Mouse (Mus musculus): ENCODE data around the gene Tnfrsf18. TPM values are rescaled to one million over a fixed set of nuclear protein-coding genes. Genes with fewer than 3 reads are reported as not detected.

Gene Tnfrsf18
- total and polyA plus RNA-seq, 2 experiments, result 0.81 TPM; not detected in 1

DNA sequence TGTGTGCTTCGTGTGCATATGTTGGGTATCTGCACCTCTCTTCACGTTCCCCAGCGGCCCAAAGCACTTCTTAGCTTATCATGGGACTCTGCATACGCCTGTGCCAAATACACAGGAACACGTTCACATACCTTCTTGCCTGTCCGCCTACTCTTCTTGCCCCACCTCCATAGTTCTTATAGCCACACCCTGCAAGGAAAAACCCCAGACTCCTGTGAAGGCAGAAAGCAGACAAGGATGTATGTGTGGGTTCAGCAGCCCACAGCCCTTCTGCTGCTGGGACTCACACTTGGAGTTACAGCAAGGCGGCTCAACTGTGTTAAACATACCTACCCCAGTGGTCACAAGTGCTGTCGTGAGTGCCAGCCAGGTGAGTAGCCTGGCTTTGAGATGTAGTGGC, 12.3 kb upstream of the Tnfrsf18 start, which contains the start of gene Tnfrsf4:
TSS of gene Tnfrsf4 (plus strand) at position 207 of the 400 bp plus-strand sequence.
- no peak for TF ChIP-seq POLR2A (IDR thresholded peaks at IDR 0.05; ENCODE audit: extremely low read depth, insufficient read depth, low read length)
- no peak for TF ChIP-seq CTCF (IDR thresholded peaks at IDR 0.05; ENCODE audit: low read depth, low read length)
- H3K27ac ChIP-seq (replicated peaks; ENCODE audit: insufficient read depth, low read depth, low read length), result no peak within 1 kb of the TSS
- peaks cover 27% of the 10 kb centered on the region for H3K36me3 ChIP-seq (ENCODE audit: control insufficient read depth, insufficient read depth, low read length)

DNA sequence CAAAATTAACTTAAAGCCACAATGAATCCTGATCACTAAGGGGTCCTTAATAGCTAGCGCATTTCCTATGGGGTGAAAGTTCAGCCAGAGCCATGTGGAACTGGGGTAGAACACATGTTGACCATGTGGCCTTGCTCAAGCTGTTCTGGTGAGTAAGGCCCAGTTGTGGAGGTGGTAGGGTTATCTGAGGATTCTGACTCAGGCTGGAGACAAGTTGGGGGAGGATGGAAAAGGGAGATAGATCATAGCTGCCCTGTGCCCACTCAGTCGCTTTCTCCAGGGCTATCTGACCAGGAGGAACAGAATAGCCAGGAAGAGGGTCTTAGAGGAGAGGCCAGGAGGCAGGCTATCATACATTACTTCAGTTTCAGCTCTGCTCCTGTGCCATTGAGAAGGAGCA, 11.5 kb upstream of the Tnfrsf18 start:
- WGBS, result 93% methylated on average over 2 of the region's 2 CpGs
- no peak overlapping the region for H3K27ac ChIP-seq (replicated peaks; ENCODE audit: insufficient read depth, low read depth, low read length)
- TF ChIP-seq CTCF (IDR thresholded peaks at IDR 0.05; ENCODE audit: low read depth, low read length) (no peak), POLR2A (IDR thresholded peaks at IDR 0.05; ENCODE audit: extremely low read depth, insufficient read depth, low read length) (no peak)
- H3K4me1 ChIP-seq (ENCODE audit: control insufficient read depth, insufficient read depth, low read length), result no peaks in the 10 kb centered on the region
- no peak overlapping the region for H3K4me3 ChIP-seq (ENCODE audit: insufficient read depth, low read depth, low read length)
- DNase-seq (ENCODE audit: extremely low read depth, low read depth, low spot score), result no peak
- H3K36me3 ChIP-seq (ENCODE audit: control insufficient read depth, insufficient read depth, low read length), result peaks cover 21% of the 10 kb centered on the region
- no peaks in the 10 kb centered on the region for H3K27me3 ChIP-seq (ENCODE audit: control insufficient read depth, insufficient read depth, low read length)
- H3K9ac ChIP-seq (ENCODE audit: low read depth, low read length), result no peak overlapping the region
- no peaks in the 10 kb centered on the region for H3K79me2 ChIP-seq (ENCODE audit: control insufficient read depth, insufficient read depth, low read length)

More for the DNA sequence above, 12.3 kb upstream of the Tnfrsf18 start, which contains the start of gene Tnfrsf4:
- H3K27me3 ChIP-seq (ENCODE audit: control insufficient read depth, insufficient read depth, low read length), result no peaks in the 10 kb centered on the region
- H3K4me1 ChIP-seq (ENCODE audit: control insufficient read depth, insufficient read depth, low read length), result no peaks in the 10 kb centered on the region
- 90% methylated on average over 8 of the region's 8 CpGs for WGBS
- no peak for DNase-seq (ENCODE audit: extremely low read depth, low read depth, low spot score)
- H3K79me2 ChIP-seq (ENCODE audit: control insufficient read depth, insufficient read depth, low read length), result no peaks in the 10 kb centered on the region
- no peak within 1 kb of the TSS for H3K4me3 ChIP-seq (ENCODE audit: insufficient read depth, low read depth, low read length)
- no peak within 1 kb of the TSS for H3K9ac ChIP-seq (ENCODE audit: low read depth, low read length)

DNA sequence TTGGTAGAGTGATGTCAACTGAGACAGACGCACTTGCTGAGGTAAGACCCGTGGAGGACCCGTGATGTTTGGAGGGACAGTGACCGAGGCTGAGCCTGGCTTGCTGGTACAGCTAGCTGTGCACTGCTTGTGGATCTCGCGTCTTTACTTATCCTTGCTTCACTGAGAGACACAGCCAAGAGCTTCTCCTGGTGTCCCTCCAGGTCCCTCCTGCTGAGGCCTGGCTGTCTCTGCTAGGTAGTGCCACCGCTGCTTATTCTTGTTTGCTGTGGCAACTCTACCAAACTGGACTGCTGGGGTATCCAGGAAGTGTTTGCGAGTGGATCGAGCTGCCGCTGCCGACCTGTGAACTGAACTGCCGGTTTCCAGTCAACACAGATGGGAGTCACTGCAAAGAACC, 6.2 kb upstream of the Tnfrsf18 start:
- Histone ChIP-seq H3K27ac (replicated peaks; ENCODE audit: insufficient read depth, low read depth, low read length) (no peak overlapping the region), H3K36me3 (ENCODE audit: control insufficient read depth, insufficient read depth, low read length) (no peaks in the 10 kb centered on the region), H3K27me3 (ENCODE audit: control insufficient read depth, insufficient read depth, low read length) (no peaks in the 10 kb centered on the region), H3K79me2 (ENCODE audit: control insufficient read depth, insufficient read depth, low read length) (no peaks in the 10 kb centered on the region), H3K9ac (ENCODE audit: low read depth, low read length) (no peak overlapping the region), H3K4me1 (ENCODE audit: control insufficient read depth, insufficient read depth, low read length) (no peaks in the 10 kb centered on the region), H3K4me3 (ENCODE audit: insufficient read depth, low read depth, low read length) (no peak overlapping the region)
- no peak for DNase-seq (ENCODE audit: extremely low read depth, low read depth, low spot score)
- TF ChIP-seq POLR2A (IDR thresholded peaks at IDR 0.05; ENCODE audit: extremely low read depth, insufficient read depth, low read length) (no peak), CTCF (IDR thresholded peaks at IDR 0.05; ENCODE audit: low read depth, low read length) (no peak)
- 90% methylated on average over 12 of the region's 12 CpGs for WGBS

DNA sequence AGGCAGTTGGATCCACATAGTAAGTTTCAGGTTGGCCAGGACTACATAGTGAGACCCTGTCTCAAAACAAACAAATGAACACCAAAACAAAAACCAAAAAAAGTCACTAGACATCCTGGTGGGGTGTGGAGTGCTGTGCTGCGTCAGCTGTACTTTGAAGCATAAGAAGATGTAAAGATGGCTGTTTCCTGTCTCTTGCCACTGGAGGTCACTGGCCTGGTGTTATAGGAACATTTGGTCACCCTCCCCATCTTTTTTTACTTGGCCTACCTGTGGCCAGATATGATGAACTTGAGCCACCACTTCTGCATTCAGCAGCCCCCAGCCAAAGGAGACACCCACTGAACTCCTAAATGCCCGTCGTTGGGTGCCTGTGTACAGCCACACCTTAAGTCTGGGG, 4.6 kb upstream of the Tnfrsf18 start:
- DNase-seq (ENCODE audit: extremely low read depth, low read depth, low spot score), result no peak
- no peak overlapping the region for H3K27ac ChIP-seq (replicated peaks; ENCODE audit: insufficient read depth, low read depth, low read length)
- no peaks in the 10 kb centered on the region for H3K27me3 ChIP-seq (ENCODE audit: control insufficient read depth, insufficient read depth, low read length)
- H3K9ac ChIP-seq (ENCODE audit: low read depth, low read length), result no peak overlapping the region
- no peaks in the 10 kb centered on the region for H3K79me2 ChIP-seq (ENCODE audit: control insufficient read depth, insufficient read depth, low read length)
- H3K4me1 ChIP-seq (ENCODE audit: control insufficient read depth, insufficient read depth, low read length), result no peaks in the 10 kb centered on the region
- WGBS, result 78% methylated on average over 3 of the region's 3 CpGs
- TF ChIP-seq CTCF (IDR thresholded peaks at IDR 0.05; ENCODE audit: low read depth, low read length) (no peak), POLR2A (IDR thresholded peaks at IDR 0.05; ENCODE audit: extremely low read depth, insufficient read depth, low read length) (no peak)
- no peak overlapping the region for H3K4me3 ChIP-seq (ENCODE audit: insufficient read depth, low read depth, low read length)
- no peaks in the 10 kb centered on the region for H3K36me3 ChIP-seq (ENCODE audit: control insufficient read depth, insufficient read depth, low read length)

DNA sequence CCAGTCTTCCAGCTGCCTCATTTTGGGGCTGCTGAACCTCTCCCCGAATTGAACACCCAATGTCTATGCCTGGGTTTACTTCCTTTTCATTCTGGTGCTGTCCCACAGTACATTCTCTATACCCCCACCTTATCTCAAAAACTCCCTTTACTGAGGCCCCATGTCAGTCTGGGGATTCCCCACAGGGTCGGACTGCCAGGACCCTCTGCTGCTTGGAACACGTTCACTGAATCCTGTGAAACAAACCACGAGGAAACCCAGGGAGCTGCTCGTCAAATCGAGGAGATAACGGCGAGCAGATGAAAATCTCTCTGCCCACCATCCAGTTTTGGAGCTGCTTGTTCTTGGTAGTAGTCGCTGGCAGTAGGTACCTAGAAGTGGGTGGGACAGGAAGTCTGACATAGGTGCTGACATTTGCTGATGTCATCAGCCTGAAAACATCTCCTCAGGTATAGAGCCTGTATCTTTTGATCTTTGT, 4.0 kb upstream of the Tnfrsf18 start:
- TF ChIP-seq CTCF (IDR thresholded peaks at IDR 0.05; ENCODE audit: low read depth, low read length), result no peak
- no peak for TF ChIP-seq POLR2A (IDR thresholded peaks at IDR 0.05; ENCODE audit: extremely low read depth, insufficient read depth, low read length)
- 65% methylated on average over 9 of the region's 9 CpGs for WGBS
- no peaks in the 10 kb centered on the region for H3K36me3 ChIP-seq (ENCODE audit: control insufficient read depth, insufficient read depth, low read length)
- H3K27me3 ChIP-seq (ENCODE audit: control insufficient read depth, insufficient read depth, low read length), result no peaks in the 10 kb centered on the region
- DNase-seq (ENCODE audit: extremely low read depth, low read depth, low spot score), result no peak
- no peak overlapping the region for H3K9ac ChIP-seq (ENCODE audit: low read depth, low read length)
- no peak overlapping the region for H3K4me3 ChIP-seq (ENCODE audit: insufficient read depth, low read depth, low read length)
- H3K4me1 ChIP-seq (ENCODE audit: control insufficient read depth, insufficient read depth, low read length), result no peaks in the 10 kb centered on the region
- H3K27ac ChIP-seq (replicated peaks; ENCODE audit: insufficient read depth, low read depth, low read length), result no peak overlapping the region
- H3K79me2 ChIP-seq (ENCODE audit: control insufficient read depth, insufficient read depth, low read length), result no peaks in the 10 kb centered on the region

DNA sequence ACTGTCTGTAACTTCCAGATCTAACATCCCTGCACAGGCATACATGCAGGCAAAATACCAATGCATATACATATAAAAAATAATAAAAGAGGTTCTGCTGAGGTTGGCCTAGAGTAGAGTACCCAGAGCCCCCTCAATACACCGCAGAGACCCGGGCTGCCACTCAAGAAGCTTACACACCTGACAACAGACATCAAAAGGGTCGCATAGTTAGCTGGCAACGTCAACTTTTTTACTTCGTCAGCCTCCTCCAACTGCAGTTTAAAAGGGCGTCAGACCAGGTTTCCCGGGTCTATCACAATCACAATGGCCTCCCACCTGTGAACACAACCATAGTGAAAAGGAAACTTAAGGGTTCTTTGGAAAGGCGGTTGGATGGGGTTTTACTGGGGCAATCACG, 2.4 kb upstream of the Tnfrsf18 start:
- Histone ChIP-seq H3K27me3 (ENCODE audit: control insufficient read depth, insufficient read depth, low read length) (no peaks in the 10 kb centered on the region), H3K9ac (ENCODE audit: low read depth, low read length) (no peak overlapping the region), H3K79me2 (ENCODE audit: control insufficient read depth, insufficient read depth, low read length) (no peaks in the 10 kb centered on the region), H3K4me1 (ENCODE audit: control insufficient read depth, insufficient read depth, low read length) (no peaks in the 10 kb centered on the region), H3K27ac (replicated peaks; ENCODE audit: insufficient read depth, low read depth, low read length) (no peak overlapping the region), H3K4me3 (ENCODE audit: insufficient read depth, low read depth, low read length) (no peak overlapping the region), H3K36me3 (ENCODE audit: control insufficient read depth, insufficient read depth, low read length) (no peaks in the 10 kb centered on the region)
- no peak for DNase-seq (ENCODE audit: extremely low read depth, low read depth, low spot score)
- WGBS, result 90% methylated on average over 9 of the region's 9 CpGs
- TF ChIP-seq CTCF (IDR thresholded peaks at IDR 0.05; ENCODE audit: low read depth, low read length) (no peak), POLR2A (IDR thresholded peaks at IDR 0.05; ENCODE audit: extremely low read depth, insufficient read depth, low read length) (no peak)

All from liver, adult 2 months (tissue).